Comparison of ENCODE assay signal across 8 mouse cellular contexts in the genomic region with DNA sequence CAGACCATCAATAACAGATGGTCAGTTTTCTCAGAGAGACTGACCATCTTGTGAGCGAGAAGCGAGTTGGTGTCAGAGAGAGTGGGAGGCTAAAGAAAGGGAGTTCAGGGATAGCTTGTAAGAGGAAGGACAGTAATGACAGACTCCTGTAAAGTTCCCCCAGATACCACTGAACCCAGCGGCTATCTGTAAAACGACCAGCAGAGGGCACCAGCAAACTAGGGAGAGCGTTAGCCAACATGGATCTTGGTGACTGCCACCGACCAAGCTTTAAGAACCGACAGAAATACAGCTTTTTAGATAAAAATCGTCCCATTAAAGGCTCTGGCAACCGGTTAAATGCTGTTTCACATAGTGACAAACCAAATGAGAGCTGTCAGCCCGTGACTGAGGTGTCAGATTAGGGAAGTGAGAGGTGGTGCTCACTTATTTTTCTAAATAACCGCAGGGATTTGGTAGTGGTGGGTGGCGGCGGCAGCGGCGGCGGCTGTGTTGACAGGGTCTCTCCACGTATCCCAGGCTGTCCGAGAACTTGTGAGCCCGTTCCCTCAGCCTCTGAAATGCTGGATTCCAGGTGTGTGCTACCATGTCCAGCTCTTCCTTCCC. TPM values are rescaled to one million over a fixed set of nuclear protein-coding genes. Genes with fewer than 3 reads are reported as not detected.
DNase-seq lines count a peak whose midpoint lies in the region; ATAC-seq and TF ChIP-seq lines count a peak whose summit lies in the region.

No protein-coding gene starts in this region.

- peak; percentile 96 for TF ChIP-seq CTCF in intestine, postnatal 0 days (IDR thresholded peaks at IDR 0.05; ENCODE audit: low read depth)

- peak; percentile 59; the same call in 1 of the 2 replicates for ATAC-seq in intestine, postnatal 0 days
- ATAC-seq in midbrain, embryonic 12.5 days (ENCODE audit: low FRiP score, low read depth), result peak; percentile 69
- no peak for ATAC-seq in erythroid progenitor cell, adult 5-6 weeks (replicated peaks; ENCODE audit: low FRiP score, poor library complexity, severe bottlenecking)

- H3K4me3 ChIP-seq in intestine, postnatal 0 days (ENCODE audit: low read depth, low read length), result no peak overlapping the region
- peak overlapping the region; percentile 26 for H3K4me3 ChIP-seq in midbrain, embryonic 12.5 days

- no peaks in the 10 kb centered on the region for H3K9me3 ChIP-seq in intestine, postnatal 0 days (ENCODE audit: control insufficient read depth)
- H3K9me3 ChIP-seq in midbrain, embryonic 12.5 days, result no peaks in the 10 kb centered on the region

- H3K4me2 ChIP-seq in intestine, postnatal 0 days (replicated peaks; ENCODE audit: low read depth), result peak overlapping the region; percentile 42
- H3K4me2 ChIP-seq in midbrain, embryonic 12.5 days (replicated peaks), result peak overlapping the region; percentile 50

- 19% methylated on average over 19 of the region's 19 CpGs for WGBS in intestine, postnatal 0 days
- 13% methylated on average over 19 of the region's 19 CpGs for WGBS in midbrain, embryonic 12.5 days

- DNase-seq in adrenal gland, adult (ENCODE audit: inconsistent age in 2 of 2, low spot score in 1 of 2), result peak; percentile 68 to 91
- DNase-seq in embryo, embryonic 10 days (ENCODE audit: low spot score), result peak; percentile 92
- DNase-seq in gastrocnemius, postnatal 4 days (ENCODE audit: low spot score in 2 of 2), result peak; percentile 45 to 79
- peak; percentile 85 for DNase-seq in left cerebral cortex, postnatal 4 days
- peak; percentile 55 for DNase-seq in skeletal muscle tissue, adult 2 months (ENCODE audit: low read depth, low spot score)

- no peak overlapping the region for H3K9ac ChIP-seq in intestine, postnatal 0 days (ENCODE audit: low read depth, low read length)
- H3K9ac ChIP-seq in midbrain, embryonic 12.5 days (replicated peaks), result no peak overlapping the region; the same call in 1 of the 2 replicates

- no peaks in the 10 kb centered on the region for H3K4me1 ChIP-seq in intestine, postnatal 0 days (replicated peaks; ENCODE audit: control insufficient read depth, insufficient read depth, low read length)
- peaks cover 5% of the 10 kb centered on the region; the same call in 1 of the 2 replicates for H3K4me1 ChIP-seq in midbrain, embryonic 12.5 days

- no peaks in the 10 kb centered on the region for H3K27me3 ChIP-seq in intestine, postnatal 0 days (replicated peaks; ENCODE audit: control insufficient read depth, insufficient read depth, low read length)
- H3K27me3 ChIP-seq in midbrain, embryonic 12.5 days, result 0 out of 2 replicates have a peak, but pooled peaks cover 5% of the 10 kb centered on the region

- H3K27ac ChIP-seq in intestine, postnatal 0 days (ENCODE audit: low read depth, low read length), result no peak overlapping the region
- no peak overlapping the region for H3K27ac ChIP-seq in midbrain, embryonic 12.5 days (replicated peaks)

- intact Hi-C loops in left cerebral cortex, postnatal 4 days (cut with DNase I), result no loop called here

- H3K36me3 ChIP-seq in intestine, postnatal 0 days (ENCODE audit: control insufficient read depth, insufficient read depth), result no peaks in the 10 kb centered on the region
- H3K36me3 ChIP-seq in midbrain, embryonic 12.5 days, result no peaks in the 10 kb centered on the region

RNA-seq across cellular contexts. Expression of a gene that starts 37.7 kb away (rescaled TPM):
- not detected for total RNA-seq in gastrocnemius, postnatal 4 days (2021)
- 2.0 and 3.0 TPM in 2 replicates for polyA plus RNA-seq in intestine, postnatal 0 days (2015; fragmentation: Nextera tagmentation; extraction: Ambion mirVana)
- total RNA-seq in left cerebral cortex, postnatal 4 days (2021), result under 1 TPM in 1 of 2 experiments, not detected in 1; 0.74 TPM
- polyA plus RNA-seq in midbrain, embryonic 12.5 days (2016; fragmentation: Nextera tagmentation; extraction: Ambion mirVana), result 0.73 and 0.80 TPM in 2 replicates
- 4.0 TPM in 1 of 2 replicates, not detected in the other for total RNA-seq in erythroid progenitor cell, adult 5-6 weeks (2015; ENCODE audit: low replicate concordance)
- not detected in 2 replicates for total RNA-seq in erythroid progenitor cell, adult 5-6 weeks (2017; ENCODE audit: low replicate concordance)
